Mouse (Mus musculus): ENCODE results near the gene Gm6337. TPM values are rescaled to one million over a fixed set of nuclear protein-coding genes. Genes with fewer than 3 reads are reported as not detected.
"Not testable (repeated sequence)": the region's sequence is repeated elsewhere in the genome, so short reads cannot be mapped to it uniquely, and the experiment has no call there.

Gm6337 gene
- polyA plus RNA-seq (2011; ENCODE audit: insufficient read depth, insufficient read length, low read depth, missing spikeins): not detected in 2 replicates

GRCm38 (mm10) chr14:6058167-6058566, at the start of gene Gm6337:
Gene Gm6337 (minus strand): TSS chr14:6058267.
- H3K9ac ChIP-seq (ENCODE audit: low read depth, poor library complexity, severe bottlenecking); H3K9me3 ChIP-seq (replicated peaks; ENCODE audit: control insufficient read depth, insufficient read depth, low read length, poor library complexity, severe bottlenecking); H3K27ac ChIP-seq (ENCODE audit: insufficient read depth, low read length); H3K27me3 ChIP-seq (ENCODE audit: control insufficient read depth, insufficient read depth, low read length, poor library complexity, severe bottlenecking); H3K4me3 ChIP-seq (ENCODE audit: low read depth, low read length); H3K36me3 ChIP-seq (ENCODE audit: control insufficient read depth, insufficient read depth, low read length, poor library complexity, severe bottlenecking); H3K4me1 ChIP-seq (ENCODE audit: control insufficient read depth, insufficient read depth, low read length): not testable (repeated sequence)

GRCm38 (mm10) chr14:6107500-6107899, 49.4 kb upstream of the Gm6337 start:
- not testable (repeated sequence) for H3K27ac ChIP-seq (ENCODE audit: insufficient read depth, low read length); H3K9me3 ChIP-seq (replicated peaks; ENCODE audit: control insufficient read depth, insufficient read depth, low read length, poor library complexity, severe bottlenecking); H3K36me3 ChIP-seq (ENCODE audit: control insufficient read depth, insufficient read depth, low read length, poor library complexity, severe bottlenecking); H3K4me3 ChIP-seq (ENCODE audit: low read depth, low read length); H3K9ac ChIP-seq (ENCODE audit: low read depth, poor library complexity, severe bottlenecking); H3K4me1 ChIP-seq (ENCODE audit: control insufficient read depth, insufficient read depth, low read length); H3K27me3 ChIP-seq (ENCODE audit: control insufficient read depth, insufficient read depth, low read length, poor library complexity, severe bottlenecking)

GRCm38 (mm10) chr14:6093842-6094241, 35.8 kb upstream of the Gm6337 start, which contains the start of gene Gm8206:
Gene Gm8206 (minus strand): TSS chr14:6093942.
- H3K4me3 ChIP-seq (ENCODE audit: low read depth, low read length); H3K36me3 ChIP-seq (ENCODE audit: control insufficient read depth, insufficient read depth, low read length, poor library complexity, severe bottlenecking); H3K4me1 ChIP-seq (ENCODE audit: control insufficient read depth, insufficient read depth, low read length): not testable (repeated sequence)

More at GRCm38 (mm10) chr14:6093842-6094241, 35.8 kb upstream of the Gm6337 start, which contains the start of gene Gm8206:
- H3K27ac ChIP-seq (ENCODE audit: insufficient read depth, low read length); H3K27me3 ChIP-seq (ENCODE audit: control insufficient read depth, insufficient read depth, low read length, poor library complexity, severe bottlenecking); H3K9ac ChIP-seq (ENCODE audit: low read depth, poor library complexity, severe bottlenecking); H3K9me3 ChIP-seq (replicated peaks; ENCODE audit: control insufficient read depth, insufficient read depth, low read length, poor library complexity, severe bottlenecking): not testable (repeated sequence)

Other genes starting within 250 kb of the Gm6337 start
- not detected in 2 replicates for gene Gm3424, start 227.9 kb downstream of the Gm6337 start, polyA plus RNA-seq (2011; ENCODE audit: insufficient read depth, insufficient read length, low read depth, missing spikeins)
- 0.93 TPM in 1 of 2 replicates, not detected in the other for gene Gm8237, start 177.9 kb downstream of the Gm6337 start, polyA plus RNA-seq (2011; ENCODE audit: insufficient read depth, insufficient read length, low read depth, missing spikeins)
- 0.36 TPM in 1 of 2 replicates, not detected in the other for gene Gm3248, start 96.5 kb downstream of the Gm6337 start, polyA plus RNA-seq (2011; ENCODE audit: insufficient read depth, insufficient read length, low read depth, missing spikeins)
- not detected in 2 replicates for gene Gm3453, start 79.1 kb downstream of the Gm6337 start, polyA plus RNA-seq (2011; ENCODE audit: insufficient read depth, insufficient read length, low read depth, missing spikeins)
- gene Gm8206, start 35.7 kb upstream of the Gm6337 start, polyA plus RNA-seq (2011; ENCODE audit: insufficient read depth, insufficient read length, low read depth, missing spikeins): 0.90 and 2.8 TPM in 2 replicates
- 1.0 and 1.4 TPM in 2 replicates for gene Gm3468, start 50.4 kb upstream of the Gm6337 start, polyA plus RNA-seq (2011; ENCODE audit: insufficient read depth, insufficient read length, low read depth, missing spikeins)
- not detected in 2 replicates for gene Gm3476, start 67.5 kb upstream of the Gm6337 start, polyA plus RNA-seq (2011; ENCODE audit: insufficient read depth, insufficient read length, low read depth, missing spikeins)
- gene Gm21560, start 161.0 kb upstream of the Gm6337 start, polyA plus RNA-seq (2011; ENCODE audit: insufficient read depth, insufficient read length, low read depth, missing spikeins): not detected in 2 replicates
- 0.64 and 1.7 TPM in 2 replicates for gene Gm3411, start 229.0 kb upstream of the Gm6337 start, polyA plus RNA-seq (2011; ENCODE audit: insufficient read depth, insufficient read length, low read depth, missing spikeins)
- not detected in 2 replicates for gene Gm21103, start 246.6 kb upstream of the Gm6337 start, polyA plus RNA-seq (2011; ENCODE audit: insufficient read depth, insufficient read length, low read depth, missing spikeins)

Measured in ES-Bruce4 (cell line).